Mouse (Mus musculus): ENCODE measurements around the gene Inpp5a. TPM values are rescaled to one million over a fixed set of nuclear protein-coding genes. Genes with fewer than 3 reads are reported as not detected.
A peak's percentile ranks its signal among the peaks of the same experiment; 100 is the strongest.

Gene Inpp5a
- polyA plus RNA-seq, 1 experiment from 2014 or later = 41.6 TPM

GRCm38 (mm10) chr7:139498038-139498625 lies 109.2 kb downstream of the Inpp5a start:
- no peak overlapping the region for H3K4me3 ChIP-seq (ENCODE audit: low read depth, low read length)
- no peaks in the 10 kb centered on the region for H3K27me3 ChIP-seq (replicated peaks; ENCODE audit: control insufficient read depth, insufficient read depth, low read length)
- ATAC-seq (ENCODE audit: low read depth) (no peak), DNase-seq (ENCODE audit: low spot score) (no peak)
- no peak overlapping the region for H3K27ac ChIP-seq (replicated peaks; ENCODE audit: low read depth, low read length)
- WGBS = 73% methylated on average over 19 of the region's 19 CpGs
- H3K9me3 ChIP-seq (ENCODE audit: control insufficient read depth, low read length) = no peaks in the 10 kb centered on the region
- no peak overlapping the region for H3K9ac ChIP-seq (ENCODE audit: low read depth, low read length)
- no peak overlapping the region for H3K4me2 ChIP-seq (ENCODE audit: low read depth, low read length)
- H3K36me3 ChIP-seq (ENCODE audit: control insufficient read depth, insufficient read depth, low read length) = no peaks in the 10 kb centered on the region
- no peaks in the 10 kb centered on the region for H3K4me1 ChIP-seq (ENCODE audit: control insufficient read depth, insufficient read depth, low read length)

- H3K9me3 ChIP-seq (ENCODE audit: control insufficient read depth, low read length) = no peaks in the 10 kb centered on the region
- 85% methylated on average over 7 of the region's 7 CpGs for WGBS
- no peak overlapping the region for H3K9ac ChIP-seq (ENCODE audit: low read depth, low read length)
- ATAC-seq (ENCODE audit: low read depth) (no peak), DNase-seq (ENCODE audit: low spot score) (no peak)
- H3K27ac ChIP-seq (replicated peaks; ENCODE audit: low read depth, low read length) = no peak overlapping the region
- no peaks in the 10 kb centered on the region for H3K4me1 ChIP-seq (ENCODE audit: control insufficient read depth, insufficient read depth, low read length)
- H3K4me3 ChIP-seq (ENCODE audit: low read depth, low read length) = no peak overlapping the region
- H3K36me3 ChIP-seq (ENCODE audit: control insufficient read depth, insufficient read depth, low read length) = no peaks in the 10 kb centered on the region
- no peak overlapping the region for H3K4me2 ChIP-seq (ENCODE audit: low read depth, low read length)
- no peaks in the 10 kb centered on the region for H3K27me3 ChIP-seq (replicated peaks; ENCODE audit: control insufficient read depth, insufficient read depth, low read length)
Observed at GRCm38 (mm10) chr7:139504064-139504463, 115.2 kb downstream of the Inpp5a start.

GRCm38 (mm10) chr7:139506677-139507412 lies 117.9 kb downstream of the Inpp5a start:
- no peak overlapping the region for H3K4me2 ChIP-seq (ENCODE audit: low read depth, low read length)
- ATAC-seq (ENCODE audit: low read depth) = no peak
- no peaks in the 10 kb centered on the region for H3K4me1 ChIP-seq (ENCODE audit: control insufficient read depth, insufficient read depth, low read length)
- no peak overlapping the region for H3K4me3 ChIP-seq (ENCODE audit: low read depth, low read length)
- no peaks in the 10 kb centered on the region for H3K36me3 ChIP-seq (ENCODE audit: control insufficient read depth, insufficient read depth, low read length)
- H3K27ac ChIP-seq (replicated peaks; ENCODE audit: low read depth, low read length) = no peak overlapping the region
- H3K9me3 ChIP-seq (ENCODE audit: control insufficient read depth, low read length) = no peaks in the 10 kb centered on the region
- no peak for DNase-seq (ENCODE audit: low spot score)
- WGBS = 69% methylated on average over 9 of the region's 9 CpGs
- H3K27me3 ChIP-seq (replicated peaks; ENCODE audit: control insufficient read depth, insufficient read depth, low read length) = no peaks in the 10 kb centered on the region
- no peak overlapping the region for H3K9ac ChIP-seq (ENCODE audit: low read depth, low read length)

GRCm38 (mm10) chr7:139508938-139509337 lies 120.0 kb downstream of the Inpp5a start:
- DNase-seq (ENCODE audit: low spot score) (no peak), ATAC-seq (ENCODE audit: low read depth) (no peak)
- H3K27me3 ChIP-seq (replicated peaks; ENCODE audit: control insufficient read depth, insufficient read depth, low read length) = no peaks in the 10 kb centered on the region
- H3K27ac ChIP-seq (replicated peaks; ENCODE audit: low read depth, low read length) = no peak overlapping the region
- no peaks in the 10 kb centered on the region for H3K36me3 ChIP-seq (ENCODE audit: control insufficient read depth, insufficient read depth, low read length)
- 83% methylated on average over 4 of the region's 4 CpGs for WGBS
- H3K9me3 ChIP-seq (ENCODE audit: control insufficient read depth, low read length) = no peaks in the 10 kb centered on the region
- H3K4me1 ChIP-seq (ENCODE audit: control insufficient read depth, insufficient read depth, low read length) = no peaks in the 10 kb centered on the region
- H3K4me3 ChIP-seq (ENCODE audit: low read depth, low read length) = no peak overlapping the region
- H3K4me2 ChIP-seq (ENCODE audit: low read depth, low read length) = no peak overlapping the region
- H3K9ac ChIP-seq (ENCODE audit: low read depth, low read length) = no peak overlapping the region

GRCm38 (mm10) chr7:139515959-139516660 lies 127.2 kb downstream of the Inpp5a start:
- Histone ChIP-seq H3K27ac (replicated peaks; ENCODE audit: low read depth, low read length) (no peak overlapping the region), H3K9me3 (ENCODE audit: control insufficient read depth, low read length) (no peaks in the 10 kb centered on the region), H3K36me3 (ENCODE audit: control insufficient read depth, insufficient read depth, low read length) (peaks cover 12% of the 10 kb centered on the region; the same call in 1 of the 2 replicates), H3K4me3 (ENCODE audit: low read depth, low read length) (no peak overlapping the region), H3K27me3 (replicated peaks; ENCODE audit: control insufficient read depth, insufficient read depth, low read length) (no peaks in the 10 kb centered on the region), H3K4me2 (ENCODE audit: low read depth, low read length) (no peak overlapping the region), H3K4me1 (ENCODE audit: control insufficient read depth, insufficient read depth, low read length) (0 out of 2 replicates have a peak, but pooled peaks cover 6% of the 10 kb centered on the region), H3K9ac (ENCODE audit: low read depth, low read length) (no peak overlapping the region)
- ATAC-seq (ENCODE audit: low read depth) (peak; percentile 41; the same call in 1 of the 2 replicates), DNase-seq (ENCODE audit: low spot score) (peak; percentile 56)
- WGBS = 71% methylated on average over 13 of the region's 13 CpGs

GRCm38 (mm10) chr7:139516661-139517016 lies 127.7 kb downstream of the Inpp5a start:
- 92% methylated on average over 5 of the region's 5 CpGs for WGBS
- H3K27ac ChIP-seq (replicated peaks; ENCODE audit: low read depth, low read length) = no peak overlapping the region

GRCm38 (mm10) chr7:139518352-139518751 lies 129.4 kb downstream of the Inpp5a start:
- no peaks in the 10 kb centered on the region for H3K27me3 ChIP-seq (replicated peaks; ENCODE audit: control insufficient read depth, insufficient read depth, low read length)
- no peak overlapping the region for H3K4me3 ChIP-seq (ENCODE audit: low read depth, low read length)
- H3K4me1 ChIP-seq (ENCODE audit: control insufficient read depth, insufficient read depth, low read length) = 0 out of 2 replicates have a peak, but pooled peaks cover 6% of the 10 kb centered on the region
- no peaks in the 10 kb centered on the region for H3K9me3 ChIP-seq (ENCODE audit: control insufficient read depth, low read length)
- no peak overlapping the region for H3K9ac ChIP-seq (ENCODE audit: low read depth, low read length)
- ATAC-seq (ENCODE audit: low read depth) = no peak
- DNase-seq (ENCODE audit: low spot score) = no peak
- WGBS = 68% methylated on average over 3 of the region's 3 CpGs
- peaks cover 12% of the 10 kb centered on the region; the same call in 1 of the 2 replicates for H3K36me3 ChIP-seq (ENCODE audit: control insufficient read depth, insufficient read depth, low read length)
- no peak overlapping the region for H3K4me2 ChIP-seq (ENCODE audit: low read depth, low read length)
- H3K27ac ChIP-seq (replicated peaks; ENCODE audit: low read depth, low read length) = no peak overlapping the region

More at GRCm38 (mm10) chr7:139516661-139517016, 127.7 kb downstream of the Inpp5a start:
- H3K36me3 ChIP-seq (ENCODE audit: control insufficient read depth, insufficient read depth, low read length) = peaks cover 12% of the 10 kb centered on the region; the same call in 1 of the 2 replicates
- H3K27me3 ChIP-seq (replicated peaks; ENCODE audit: control insufficient read depth, insufficient read depth, low read length) = no peaks in the 10 kb centered on the region
- 0 out of 2 replicates have a peak, but pooled peaks cover 6% of the 10 kb centered on the region for H3K4me1 ChIP-seq (ENCODE audit: control insufficient read depth, insufficient read depth, low read length)
- DNase-seq (ENCODE audit: low spot score) = no peak
- no peak for ATAC-seq (ENCODE audit: low read depth)
- H3K4me3 ChIP-seq (ENCODE audit: low read depth, low read length) = no peak overlapping the region
- H3K4me2 ChIP-seq (ENCODE audit: low read depth, low read length) = no peak overlapping the region
- H3K9ac ChIP-seq (ENCODE audit: low read depth, low read length) = no peak overlapping the region
- no peaks in the 10 kb centered on the region for H3K9me3 ChIP-seq (ENCODE audit: control insufficient read depth, low read length)

GRCm38 (mm10) chr7:139528309-139529076 lies 139.6 kb downstream of the Inpp5a start:
- H3K9ac ChIP-seq (ENCODE audit: low read depth, low read length) = no peak overlapping the region
- ATAC-seq (ENCODE audit: low read depth) (peak; percentile 85; the same call in 1 of the 2 replicates), DNase-seq (ENCODE audit: low spot score) (peak; percentile 66)
- H3K36me3 ChIP-seq (ENCODE audit: control insufficient read depth, insufficient read depth, low read length) = peaks cover 22% of the 10 kb centered on the region
- H3K4me1 ChIP-seq (ENCODE audit: control insufficient read depth, insufficient read depth, low read length) = no peaks in the 10 kb centered on the region
- H3K27me3 ChIP-seq (replicated peaks; ENCODE audit: control insufficient read depth, insufficient read depth, low read length) = no peaks in the 10 kb centered on the region
- H3K27ac ChIP-seq (replicated peaks; ENCODE audit: low read depth, low read length) = no peak overlapping the region
- no peaks in the 10 kb centered on the region for H3K9me3 ChIP-seq (ENCODE audit: control insufficient read depth, low read length)
- no peak overlapping the region for H3K4me2 ChIP-seq (ENCODE audit: low read depth, low read length)
- no peak overlapping the region for H3K4me3 ChIP-seq (ENCODE audit: low read depth, low read length)
- 32% methylated on average over 14 of the region's 15 CpGs for WGBS
